Mouse (Mus musculus): ENCODE data around the gene Taf9. TPM values are rescaled to one million over a fixed set of nuclear protein-coding genes. Genes with fewer than 3 reads are reported as not detected.

Gene Taf9
- polyA plus RNA-seq, 1 experiment, result 13.8 TPM

DNA sequence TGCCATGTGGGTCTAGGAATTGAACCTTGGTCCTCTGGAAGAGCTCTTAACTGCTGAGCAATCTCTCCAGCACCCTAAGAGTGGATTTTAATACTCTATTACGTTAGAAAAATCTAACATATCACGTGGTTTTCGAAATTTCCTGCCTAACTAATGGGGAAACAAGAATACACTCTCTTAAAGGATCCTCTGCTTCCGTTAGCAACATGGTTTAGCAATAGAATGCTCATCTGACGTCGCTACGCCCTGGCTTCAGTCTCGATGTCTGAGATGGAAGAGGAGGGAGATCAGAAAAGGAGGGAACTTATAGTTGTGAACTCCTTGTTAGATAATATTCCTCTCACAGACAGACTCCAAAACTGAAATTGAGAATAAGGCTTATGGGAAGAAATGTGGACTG lies 3.2 kb upstream of the Taf9 start:
- Histone ChIP-seq H3K4me3 (replicated peaks; ENCODE audit: insufficient read depth, low read depth, low read length) (no peak overlapping the region), H3K27ac (ENCODE audit: insufficient read depth, low read length) (no peak overlapping the region), H3K4me1 (ENCODE audit: control insufficient read depth, insufficient read depth, low read length) (no peaks in the 10 kb centered on the region), H3K27me3 (ENCODE audit: control insufficient read depth, insufficient read depth, low read length) (no peaks in the 10 kb centered on the region)
- TF ChIP-seq CTCF (IDR thresholded peaks at IDR 0.05; ENCODE audit: borderline replicate concordance, insufficient read depth, low read depth, low read length), result no peak
- TF ChIP-seq POLR2A (IDR thresholded peaks at IDR 0.05; ENCODE audit: borderline replicate concordance, insufficient read depth, low read length), result no peak
- WGBS, result 93% methylated on average over 8 of the region's 8 CpGs
- no peak for DNase-seq

DNA sequence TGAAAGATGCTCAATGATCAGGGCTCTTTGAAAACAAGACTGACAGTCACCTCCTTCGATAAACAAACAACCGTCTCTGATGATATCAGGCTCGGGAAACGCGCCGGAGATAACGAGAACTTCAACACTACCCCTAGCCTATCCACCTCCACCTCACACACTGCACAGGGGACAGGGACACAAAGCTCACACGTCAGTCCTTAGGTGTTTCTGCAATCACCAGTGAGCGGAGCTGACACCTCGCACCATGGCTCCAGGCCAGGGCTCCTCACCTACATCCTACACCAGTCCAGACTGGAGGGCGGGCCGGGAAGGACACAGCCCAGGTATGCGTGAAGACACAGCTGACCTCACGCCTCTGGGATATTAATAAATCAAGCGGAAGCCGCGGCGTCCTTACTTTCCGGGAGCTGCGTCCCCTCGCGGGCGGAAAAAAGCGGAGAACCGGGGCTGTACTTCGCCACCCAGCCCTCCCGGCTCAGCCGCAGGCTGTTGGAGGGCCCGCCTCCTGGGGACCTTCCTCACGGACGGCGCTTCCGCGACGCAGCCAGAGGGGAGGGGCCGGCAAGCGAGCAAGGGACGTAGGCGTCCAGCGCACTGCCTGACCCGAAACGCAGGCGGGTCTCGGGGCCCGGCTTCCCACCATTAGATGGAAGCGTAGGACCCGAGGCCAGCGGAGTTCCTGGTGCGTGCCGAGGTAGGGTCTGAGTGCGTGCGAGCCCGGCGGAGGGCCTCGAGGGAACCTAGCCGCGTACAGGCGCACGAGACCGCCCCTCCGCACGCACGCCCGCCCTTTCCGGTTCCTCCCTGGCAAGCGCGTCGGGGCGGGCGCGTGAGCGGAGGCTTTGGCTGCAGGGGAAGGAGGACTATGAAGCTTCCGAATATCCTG lies 585 bp upstream of the Taf9 start, which contains the start of the genes Ak6 and Rad17:
TSS of gene Ak6 (plus strand) at position 430 of the 889 bp plus-strand sequence.
TSS of gene Rad17 (minus strand) at position 502 of the 889 bp plus-strand sequence.
- Histone ChIP-seq H3K27me3 (ENCODE audit: control insufficient read depth, insufficient read depth, low read length) (no peaks in the 10 kb centered on the region), H3K4me1 (ENCODE audit: control insufficient read depth, insufficient read depth, low read length) (no peaks in the 10 kb centered on the region), H3K4me3 (replicated peaks; ENCODE audit: insufficient read depth, low read depth, low read length) (peak within 1 kb of the TSS; percentile 96), H3K27ac (ENCODE audit: insufficient read depth, low read length) (peak within 1 kb of the TSS; percentile 99)
- peak; percentile 93 to 98 for DNase-seq
- no peak for TF ChIP-seq CTCF (IDR thresholded peaks at IDR 0.05; ENCODE audit: borderline replicate concordance, insufficient read depth, low read depth, low read length)
- peak; percentile 77; the same call in 1 of the 2 replicates for TF ChIP-seq POLR2A (IDR thresholded peaks at IDR 0.05; ENCODE audit: borderline replicate concordance, insufficient read depth, low read length)
- WGBS, result under 1% methylated on average over 73 of the region's 73 CpGs

DNA sequence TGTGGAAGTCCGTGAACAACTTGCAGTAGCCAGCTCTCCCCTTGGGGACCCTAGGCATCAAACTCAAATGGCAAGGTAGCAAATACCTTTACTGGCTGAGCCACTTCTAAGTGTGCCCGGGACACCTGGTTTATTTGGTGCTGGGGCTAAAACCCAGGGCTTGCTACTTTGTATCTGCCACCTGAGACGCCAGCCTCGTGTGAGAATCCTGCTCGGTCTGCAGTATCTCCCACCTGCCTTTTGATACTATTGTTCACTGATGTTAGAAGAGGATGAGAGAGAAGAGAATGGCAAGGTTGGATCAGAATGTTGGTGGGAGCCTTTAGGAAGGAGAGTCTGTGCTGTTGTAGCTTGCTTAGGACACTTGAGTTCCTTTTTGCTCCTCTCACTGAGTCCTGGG lies 6.7 kb downstream of the Taf9 start:
- Histone ChIP-seq H3K4me3 (replicated peaks; ENCODE audit: insufficient read depth, low read depth, low read length) (no peak overlapping the region), H3K27ac (ENCODE audit: insufficient read depth, low read length) (no peak overlapping the region), H3K27me3 (ENCODE audit: control insufficient read depth, insufficient read depth, low read length) (no peaks in the 10 kb centered on the region), H3K4me1 (ENCODE audit: control insufficient read depth, insufficient read depth, low read length) (no peaks in the 10 kb centered on the region)
- TF ChIP-seq CTCF (IDR thresholded peaks at IDR 0.05; ENCODE audit: borderline replicate concordance, insufficient read depth, low read depth, low read length), result no peak
- no peak for TF ChIP-seq POLR2A (IDR thresholded peaks at IDR 0.05; ENCODE audit: borderline replicate concordance, insufficient read depth, low read length)
- DNase-seq, result no peak
- WGBS, result 95% methylated on average over 5 of the region's 5 CpGs

DNA sequence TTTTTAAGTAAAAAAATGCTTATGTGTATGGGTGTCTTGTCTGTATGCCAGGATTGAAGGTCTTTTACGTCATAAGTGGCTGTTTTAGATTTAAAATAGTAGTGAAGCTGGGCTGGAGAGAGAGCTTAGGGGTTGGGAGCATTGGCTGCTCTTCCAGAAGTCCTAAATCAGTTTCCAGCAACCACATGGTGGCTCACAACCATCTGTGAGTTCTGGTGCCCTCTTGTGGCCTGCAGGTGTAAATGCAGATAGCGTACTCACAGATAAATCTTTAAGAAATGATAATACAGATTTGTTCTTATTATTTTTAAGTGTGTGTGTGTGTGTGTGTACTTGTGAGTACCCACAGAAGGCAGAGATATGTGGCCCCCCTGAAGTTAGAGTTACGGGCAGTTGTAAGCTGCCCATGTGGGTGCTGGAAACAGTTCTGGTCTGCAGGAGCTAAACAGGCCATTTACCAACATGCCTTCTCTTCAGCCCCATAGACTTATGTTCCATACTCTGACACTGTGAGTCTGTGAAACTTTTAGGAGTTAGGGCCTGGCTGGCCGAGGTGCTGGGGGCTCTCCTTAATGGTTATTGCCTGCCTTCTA lies 8.6 kb downstream of the Taf9 start:
- 41% methylated on average over 4 of the region's 4 CpGs for WGBS
- H3K4me3 ChIP-seq (replicated peaks; ENCODE audit: insufficient read depth, low read depth, low read length), result no peak overlapping the region
- H3K27me3 ChIP-seq (ENCODE audit: control insufficient read depth, insufficient read depth, low read length), result no peaks in the 10 kb centered on the region
- peak; percentile 77 for TF ChIP-seq CTCF (IDR thresholded peaks at IDR 0.05; ENCODE audit: borderline replicate concordance, insufficient read depth, low read depth, low read length)
- TF ChIP-seq POLR2A (IDR thresholded peaks at IDR 0.05; ENCODE audit: borderline replicate concordance, insufficient read depth, low read length), result no peak
- no peak overlapping the region for H3K27ac ChIP-seq (ENCODE audit: insufficient read depth, low read length)
- H3K4me1 ChIP-seq (ENCODE audit: control insufficient read depth, insufficient read depth, low read length), result no peaks in the 10 kb centered on the region
- DNase-seq, result peak; percentile 54 to 56

DNA sequence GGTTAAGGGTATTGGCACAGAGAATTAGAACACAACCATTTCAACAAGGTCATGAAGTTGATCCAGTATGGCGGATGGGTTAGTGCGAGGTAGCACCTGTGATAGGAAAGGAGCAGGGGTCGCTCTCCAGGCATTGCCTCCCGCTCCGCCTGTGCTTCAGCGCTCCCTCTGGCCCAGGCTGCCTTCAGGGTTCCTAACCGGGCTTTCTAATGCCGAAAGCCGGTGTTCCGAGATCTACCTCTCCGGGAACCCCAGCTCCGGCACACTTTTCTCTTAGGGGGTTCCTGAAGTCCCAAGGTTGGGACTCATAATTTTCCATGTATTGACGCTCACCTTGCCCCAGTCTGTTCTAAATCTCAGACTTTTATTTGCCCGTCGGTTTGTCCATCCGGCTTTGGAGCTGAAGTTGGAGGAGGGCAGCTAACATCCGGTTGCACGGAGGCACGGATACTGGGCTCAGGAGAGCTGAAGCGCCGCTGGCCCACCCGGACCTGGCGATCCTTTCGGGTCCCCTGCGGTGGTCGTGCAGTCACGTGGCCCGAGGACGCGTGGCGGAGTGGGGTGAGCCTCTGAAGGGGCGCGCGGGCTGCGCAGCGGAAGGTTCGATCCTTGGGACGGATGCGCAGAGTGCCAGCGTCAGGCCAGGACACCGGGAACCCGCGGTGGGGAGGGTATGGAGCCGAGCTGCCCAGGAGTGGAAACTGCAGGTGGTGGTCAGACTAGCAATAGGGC lies 18.1 kb downstream of the Taf9 start, which contains the start of gene Ccdc125:
TSS of gene Ccdc125 (plus strand) at position 427 of the 732 bp plus-strand sequence.
- no peak for TF ChIP-seq POLR2A (IDR thresholded peaks at IDR 0.05; ENCODE audit: borderline replicate concordance, insufficient read depth, low read length)
- TF ChIP-seq CTCF (IDR thresholded peaks at IDR 0.05; ENCODE audit: borderline replicate concordance, insufficient read depth, low read depth, low read length), result no peak
- no peak for DNase-seq
- Histone ChIP-seq H3K4me3 (replicated peaks; ENCODE audit: insufficient read depth, low read depth, low read length) (peak within 1 kb of the TSS; percentile 35), H3K27me3 (ENCODE audit: control insufficient read depth, insufficient read depth, low read length) (no peaks in the 10 kb centered on the region), H3K4me1 (ENCODE audit: control insufficient read depth, insufficient read depth, low read length) (peaks cover 4% of the 10 kb centered on the region; the same call in 1 of the 2 replicates), H3K27ac (ENCODE audit: insufficient read depth, low read length) (no peak within 1 kb of the TSS)
- 1% methylated on average over 44 of the region's 44 CpGs for WGBS

DNA sequence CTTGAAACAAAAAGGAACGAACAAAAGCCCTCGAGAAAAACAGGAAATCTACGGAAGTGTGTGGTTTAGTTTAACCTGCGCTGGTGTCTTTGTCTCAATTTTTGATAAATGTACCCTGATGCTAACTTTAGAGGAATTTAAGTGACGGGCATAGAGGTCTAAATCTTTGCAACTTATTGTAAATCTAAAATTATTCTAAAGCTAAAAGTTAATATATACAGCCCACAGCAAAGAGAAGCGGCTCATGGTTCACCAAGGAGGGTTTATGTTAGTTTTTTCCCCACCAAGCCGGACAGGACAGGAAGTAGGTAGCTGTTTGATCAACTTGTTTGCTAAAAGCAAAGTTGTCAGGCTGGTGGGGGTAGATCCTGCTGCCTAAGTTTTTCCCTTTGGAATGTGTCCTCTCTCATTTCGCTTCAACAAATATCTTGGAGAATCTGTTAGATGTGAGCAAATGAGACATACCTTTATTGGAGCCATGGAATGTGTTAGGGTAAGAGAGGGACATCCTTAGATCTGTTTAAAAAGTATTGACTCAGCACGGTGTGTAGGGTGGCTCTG lies 18.9 kb downstream of the Taf9 start:
- TF ChIP-seq POLR2A (IDR thresholded peaks at IDR 0.05; ENCODE audit: borderline replicate concordance, insufficient read depth, low read length) (no peak), CTCF (IDR thresholded peaks at IDR 0.05; ENCODE audit: borderline replicate concordance, insufficient read depth, low read depth, low read length) (no peak)
- Histone ChIP-seq H3K27me3 (ENCODE audit: control insufficient read depth, insufficient read depth, low read length) (no peaks in the 10 kb centered on the region), H3K27ac (ENCODE audit: insufficient read depth, low read length) (no peak overlapping the region), H3K4me3 (replicated peaks; ENCODE audit: insufficient read depth, low read depth, low read length) (no peak overlapping the region), H3K4me1 (ENCODE audit: control insufficient read depth, insufficient read depth, low read length) (peaks cover 4% of the 10 kb centered on the region; the same call in 1 of the 2 replicates)
- 73% methylated on average over 9 of the region's 9 CpGs for WGBS
- DNase-seq, result no peak
